Mouse (Mus musculus) retina, embryonic 14.5 days (tissue): ENCODE measurements at regions not wholly inside any gene's neighbourhood (a gene's known extent, or its start where the extent isn't known, plus 50 kb on each side); places are given as distances from the start of the nearest gene placed in this dataset.
A peak's percentile ranks its signal among the peaks of the same experiment; 100 is the strongest.

Source experiments
- DNase-seq: peaks from one replicate; pipeline ENCODE4 v3.0.0-alpha.2; 2015; ENCODE audit warnings: low spot score

DNA sequence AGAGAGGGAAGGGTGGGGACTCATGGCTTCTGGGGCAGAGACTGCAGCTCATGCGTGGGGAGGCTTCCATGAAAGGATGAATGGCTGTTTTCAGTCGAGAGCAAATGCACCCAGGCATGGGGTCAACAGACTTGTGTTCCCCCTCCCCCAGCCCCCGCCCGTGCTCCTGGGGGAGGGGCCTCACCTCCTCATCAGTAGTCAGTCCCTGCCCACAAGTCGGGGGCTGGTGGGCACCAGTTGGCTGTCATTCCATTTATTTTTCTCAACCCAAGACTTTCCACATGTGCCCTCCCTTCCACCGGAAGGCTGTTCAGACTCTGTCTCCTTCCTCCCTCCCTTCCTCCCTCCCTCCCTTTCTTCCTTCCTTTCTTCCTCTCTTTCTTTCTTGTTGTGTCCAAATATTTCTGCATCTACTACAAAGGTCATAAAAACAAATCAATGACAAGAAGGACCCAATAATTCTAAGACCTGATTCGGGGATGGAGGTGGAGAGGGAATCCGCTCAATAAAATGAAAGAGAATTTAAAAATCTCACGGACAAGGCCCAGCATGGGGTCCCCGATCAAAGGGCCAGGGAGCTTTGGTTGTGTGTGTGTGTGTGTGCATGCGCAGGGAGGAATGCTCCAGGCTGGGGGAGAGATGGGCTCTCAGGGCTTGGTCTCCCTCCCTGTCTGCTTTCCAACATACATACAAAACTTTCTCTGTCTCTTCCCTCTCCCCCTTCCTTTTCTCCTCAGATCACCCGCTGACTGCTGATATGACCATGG is 57.7 kb downstream of the Rpl14 start:
- no peak for DNase-seq

DNA sequence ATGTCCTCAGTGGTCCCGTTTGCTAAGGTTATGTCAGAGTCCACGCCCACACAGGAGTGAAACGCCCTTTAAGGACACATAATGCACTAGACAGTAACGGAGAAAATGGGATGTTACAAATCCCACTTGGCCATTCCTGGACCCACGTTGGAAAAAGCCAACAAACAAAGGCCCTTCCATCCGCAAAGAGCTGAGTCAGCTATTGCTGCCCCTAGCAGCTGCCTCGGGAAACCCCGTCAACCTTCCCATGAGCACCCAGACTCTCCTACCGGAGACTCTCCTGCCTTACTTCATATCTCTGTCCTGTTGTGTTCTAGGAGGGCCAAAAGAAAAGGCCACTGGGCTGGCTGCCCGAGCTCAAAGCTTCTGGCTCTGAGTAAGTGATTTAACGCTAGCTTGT is 58.4 kb downstream of the Rpl14 start:
- no peak for DNase-seq

DNA sequence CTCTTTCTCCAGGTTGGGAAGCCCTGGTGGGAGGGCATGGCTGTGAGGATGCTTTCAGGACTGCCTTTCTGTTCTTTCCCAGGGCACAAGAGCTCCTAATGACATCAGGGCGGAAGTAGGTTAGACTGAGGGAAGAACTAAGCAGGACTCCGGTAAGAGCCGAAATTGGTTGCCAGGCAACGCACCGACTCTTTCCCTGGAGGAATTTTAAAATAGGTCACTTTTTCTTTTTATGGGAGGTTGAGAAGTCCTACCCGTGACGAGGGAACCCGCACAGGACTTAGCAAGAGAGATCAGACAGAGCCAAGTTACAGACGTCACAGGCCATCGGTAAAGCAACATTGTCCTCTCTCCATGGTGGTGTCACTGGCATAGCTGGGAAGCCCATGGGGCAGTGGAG is 61.6 kb downstream of the Rpl14 start:
- peak; percentile 48 for DNase-seq

DNA sequence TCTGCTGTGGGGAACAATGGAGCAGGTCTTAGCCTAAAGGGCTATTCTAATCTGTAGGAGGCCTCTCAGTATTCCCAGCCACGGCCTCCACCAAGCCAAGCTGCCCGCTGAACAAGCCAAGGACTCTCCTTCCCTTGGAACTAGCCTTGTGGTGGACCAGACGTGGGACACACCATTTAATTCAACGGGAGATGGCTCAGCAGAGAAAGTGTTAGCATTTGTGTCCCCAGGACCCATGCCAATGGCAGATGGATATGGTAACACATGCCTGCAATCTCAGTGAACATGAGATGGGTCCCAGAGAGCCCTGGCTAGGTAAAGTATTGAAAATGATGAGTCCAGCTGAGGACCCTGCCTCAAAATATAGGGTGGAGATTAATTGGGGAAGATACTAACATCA is 71.4 kb downstream of the Rpl14 start:
- no peak for DNase-seq

DNA sequence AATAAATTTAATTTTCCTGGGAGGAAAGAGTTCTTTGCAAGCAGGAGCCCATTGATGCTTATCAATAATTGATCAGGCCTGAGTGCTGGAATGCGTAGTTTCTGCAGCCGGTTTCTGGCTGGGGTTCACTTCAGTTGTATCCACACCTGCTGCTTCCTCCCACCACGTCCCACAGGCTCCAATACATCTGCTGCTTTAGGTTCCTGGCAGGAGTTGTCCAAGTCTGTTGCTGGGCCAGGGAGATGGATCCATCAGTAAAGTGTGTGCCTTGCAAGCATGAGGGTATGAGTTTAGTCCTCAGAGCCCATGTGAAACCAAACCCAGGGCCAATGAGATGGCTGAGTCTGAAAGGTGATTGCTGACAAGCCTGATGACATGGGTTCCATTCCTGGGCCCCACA is 72.1 kb downstream of the Rpl14 start:
- DNase-seq: no peak

DNA sequence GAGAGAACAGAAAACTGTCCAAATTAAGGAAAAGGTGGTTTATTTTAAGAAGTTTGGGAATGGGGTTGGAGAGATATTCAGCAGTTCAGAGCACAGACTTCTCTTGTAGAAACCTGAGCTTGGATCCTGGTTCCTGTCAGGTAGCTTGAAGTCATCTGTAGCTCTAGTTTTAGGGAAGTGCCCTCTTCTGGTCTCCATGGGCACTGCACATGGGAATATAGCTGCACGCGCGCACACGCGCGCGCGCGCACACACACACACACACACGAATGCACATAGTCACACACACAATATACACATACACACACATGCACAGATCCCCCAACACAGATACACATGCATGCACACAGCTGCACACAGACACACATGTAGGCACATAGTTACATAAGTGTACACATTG is 74.5 kb downstream of the Rpl14 start:
- no peak for DNase-seq

DNA sequence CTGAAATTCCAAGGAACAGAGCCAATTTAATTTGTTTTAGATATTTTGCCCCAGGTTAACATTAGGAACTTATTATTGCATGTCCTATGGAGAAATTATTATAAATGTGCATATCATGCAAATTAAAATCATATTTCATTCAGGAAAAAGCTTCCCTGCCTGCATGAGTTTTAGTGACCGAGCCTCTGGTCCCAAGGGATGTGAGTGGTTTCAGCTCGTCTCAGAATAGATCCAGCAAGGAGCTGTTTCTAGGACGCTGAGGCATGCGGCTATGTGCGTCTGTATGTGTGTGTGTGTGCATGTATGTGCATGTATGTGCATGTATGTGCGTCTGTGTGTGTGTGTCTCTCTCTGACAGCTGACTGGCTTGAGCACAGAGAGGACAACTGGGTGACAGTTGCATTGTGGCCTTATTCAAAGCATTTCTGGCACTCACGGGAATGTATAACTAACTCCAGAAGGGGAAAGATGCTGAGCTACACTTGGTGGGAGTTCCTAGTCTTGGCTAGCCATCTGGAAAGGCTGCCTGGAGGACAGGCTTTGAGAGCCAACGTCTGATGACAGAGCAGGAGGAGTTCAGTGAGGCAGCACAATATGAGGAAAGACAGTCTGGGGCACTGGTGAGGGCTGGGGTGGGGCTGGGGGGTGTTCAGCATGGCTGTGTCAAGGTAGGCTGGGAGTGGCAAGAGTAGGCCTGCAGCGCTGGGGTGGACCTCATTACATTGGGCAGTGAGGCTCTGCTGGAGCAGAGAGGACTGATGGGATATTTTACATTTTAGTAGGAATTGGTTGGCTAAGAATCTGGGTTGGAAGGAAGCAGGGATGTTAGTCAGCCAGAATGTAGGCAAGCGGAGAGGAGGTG is 75.8 kb downstream of the Rpl14 start:
- peak; percentile 23 for DNase-seq

DNA sequence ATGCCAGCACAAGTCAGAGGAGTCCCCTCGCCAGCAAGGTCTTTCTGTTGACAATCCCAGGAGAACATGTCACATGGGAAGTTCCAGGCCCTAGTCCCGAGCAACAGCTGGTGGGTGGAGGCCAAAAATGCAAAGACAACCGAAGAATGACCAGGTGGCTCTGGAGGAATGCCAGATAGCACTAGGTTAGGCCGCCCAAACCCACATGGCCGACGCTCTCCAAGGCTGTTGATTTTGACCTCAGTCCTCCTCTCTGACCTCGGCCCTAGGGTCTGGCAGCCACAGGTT is 76.4 kb downstream of the Rpl14 start:
- DNase-seq: no peak

DNA sequence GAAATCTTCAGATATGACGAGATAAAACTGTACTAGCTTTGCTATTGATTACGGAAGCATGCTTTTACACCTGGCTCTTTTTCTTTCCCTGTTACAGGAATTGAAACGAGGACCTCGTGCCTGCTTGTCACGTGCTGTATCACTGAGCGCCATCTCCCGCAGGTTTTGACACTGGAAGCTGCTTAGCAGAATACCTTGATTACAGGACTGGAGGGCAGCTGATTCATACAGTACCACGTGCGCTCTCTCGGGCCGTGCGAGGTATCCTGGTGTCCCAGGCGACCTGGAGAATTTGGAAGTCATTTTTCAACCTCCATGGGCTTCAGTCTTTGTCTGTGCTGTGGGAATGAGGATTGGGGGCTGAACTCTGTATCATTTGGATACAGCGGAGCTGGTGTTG is 81.5 kb downstream of the Rpl14 start:
- no peak for DNase-seq

DNA sequence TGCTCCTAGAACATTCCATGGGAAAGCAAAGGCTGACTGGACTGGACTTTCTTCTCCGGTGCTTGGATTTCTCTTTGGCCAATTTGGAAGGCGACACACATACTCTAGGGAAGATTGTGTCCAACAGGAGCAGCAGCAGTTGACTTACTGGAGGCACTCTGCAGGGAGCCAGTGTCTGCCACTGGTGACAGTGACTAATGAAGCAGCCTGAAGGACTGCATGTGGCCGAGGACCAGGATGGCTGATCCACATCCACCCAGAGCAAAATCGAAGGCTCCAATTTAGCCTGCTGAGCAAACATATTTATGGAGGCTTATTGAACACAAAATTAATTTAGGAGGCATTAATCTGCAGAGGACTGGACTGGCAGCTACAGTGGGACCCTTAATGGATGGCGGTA is 81.9 kb downstream of the Rpl14 start:
- DNase-seq: no peak

DNA sequence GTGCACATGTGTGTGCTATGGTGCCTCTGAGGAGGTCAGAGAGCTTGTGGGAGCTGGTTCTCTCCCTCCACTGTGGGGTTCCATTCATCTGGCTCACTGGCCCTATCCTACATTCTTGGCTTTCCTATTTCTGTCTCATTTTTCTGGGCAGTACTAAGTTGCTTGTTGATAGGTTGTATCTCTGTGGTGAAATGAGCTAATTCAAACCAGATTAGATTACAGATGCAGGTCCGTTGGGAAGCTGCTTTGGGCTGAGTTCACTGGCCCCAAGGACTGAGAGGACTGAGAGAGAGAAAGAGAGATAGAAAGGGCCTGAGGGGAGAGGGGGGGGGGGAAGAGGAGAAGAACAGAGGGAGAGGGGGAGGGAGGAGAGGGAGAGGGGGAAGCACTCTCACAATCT is 83.5 kb downstream of the Rpl14 start:
- DNase-seq: no peak

DNA sequence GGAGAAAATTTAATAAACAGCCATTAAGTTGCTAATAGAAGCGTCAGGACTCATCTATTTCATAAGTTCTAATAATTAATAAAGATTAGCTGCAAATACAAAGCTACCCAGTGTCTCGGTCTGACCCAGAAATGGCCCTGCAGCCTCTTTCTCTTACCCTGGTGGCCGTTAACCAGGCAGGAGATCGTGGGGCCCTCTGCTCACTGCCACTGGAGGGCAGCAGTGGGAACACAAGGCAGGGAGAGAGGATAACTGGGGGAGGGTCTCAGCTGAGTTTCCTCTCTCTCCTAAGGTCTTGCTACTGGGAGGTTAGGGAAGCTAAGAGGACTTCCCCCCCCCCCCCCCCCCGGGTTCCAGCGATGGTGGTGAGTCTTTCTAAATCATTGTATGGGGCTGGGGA is 85.7 kb downstream of the Rpl14 start:
- peak; percentile 80 for DNase-seq

DNA sequence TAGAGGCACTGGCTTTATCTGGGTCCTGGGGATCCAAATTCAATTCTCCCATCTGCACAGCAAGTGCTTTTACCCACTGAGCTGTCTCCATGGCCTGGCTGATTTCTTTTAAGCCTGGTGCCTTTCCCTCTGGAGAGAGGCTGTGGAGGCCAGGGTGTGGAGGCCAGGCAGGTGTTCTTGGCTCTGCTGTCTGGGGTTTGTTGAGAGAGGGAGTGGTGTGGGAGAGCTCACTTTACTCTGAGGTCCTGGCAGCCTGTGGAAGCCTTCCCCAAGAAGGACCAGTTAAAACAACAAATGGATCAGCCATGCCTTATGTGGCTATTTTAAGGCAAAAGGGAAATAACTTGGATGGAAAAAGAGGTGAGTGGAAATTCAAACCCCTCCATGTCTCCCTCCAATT is 86.5 kb downstream of the Rpl14 start:
- no peak for DNase-seq

DNA sequence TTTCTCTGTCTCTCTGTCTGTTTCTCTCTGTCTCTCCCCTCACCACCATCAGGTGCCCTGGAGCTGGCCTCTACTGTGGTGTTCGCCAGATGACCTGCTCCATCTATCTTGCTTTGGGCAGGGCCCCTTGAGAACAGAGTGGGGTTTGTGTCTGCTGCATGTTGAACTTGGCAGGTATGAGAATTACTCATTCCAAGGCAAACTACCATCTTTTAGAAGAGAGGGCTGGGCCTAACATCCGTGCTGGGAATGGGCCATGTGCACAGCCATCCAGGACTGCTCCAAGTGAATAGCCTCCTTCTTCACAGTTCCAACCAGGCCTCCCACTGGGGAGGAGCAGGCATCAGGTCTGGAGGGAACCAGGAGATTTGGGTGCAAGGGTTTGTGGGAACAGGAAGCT is 87.3 kb downstream of the Rpl14 start:
- DNase-seq: no peak

DNA sequence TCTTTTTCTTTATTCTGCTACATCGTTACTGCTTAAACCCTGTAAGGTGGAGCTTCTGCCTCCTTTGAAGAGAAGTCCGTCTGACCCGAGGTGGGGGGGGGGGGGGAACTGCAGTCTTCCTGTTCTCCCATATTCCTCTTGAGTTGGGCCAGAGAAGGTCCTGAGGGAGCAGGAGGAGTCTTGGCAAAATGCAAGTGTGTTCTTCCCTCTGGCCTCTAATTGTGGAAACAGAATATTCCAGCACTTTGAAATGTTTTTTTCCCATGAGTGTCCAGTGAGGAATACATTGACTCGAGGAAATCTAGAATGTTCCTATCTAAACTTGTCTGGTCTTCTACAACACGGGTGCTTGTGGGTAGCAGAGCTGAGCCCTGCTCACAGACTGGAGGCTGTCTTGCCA is 90.0 kb downstream of the Rpl14 start:
- no peak for DNase-seq

DNA sequence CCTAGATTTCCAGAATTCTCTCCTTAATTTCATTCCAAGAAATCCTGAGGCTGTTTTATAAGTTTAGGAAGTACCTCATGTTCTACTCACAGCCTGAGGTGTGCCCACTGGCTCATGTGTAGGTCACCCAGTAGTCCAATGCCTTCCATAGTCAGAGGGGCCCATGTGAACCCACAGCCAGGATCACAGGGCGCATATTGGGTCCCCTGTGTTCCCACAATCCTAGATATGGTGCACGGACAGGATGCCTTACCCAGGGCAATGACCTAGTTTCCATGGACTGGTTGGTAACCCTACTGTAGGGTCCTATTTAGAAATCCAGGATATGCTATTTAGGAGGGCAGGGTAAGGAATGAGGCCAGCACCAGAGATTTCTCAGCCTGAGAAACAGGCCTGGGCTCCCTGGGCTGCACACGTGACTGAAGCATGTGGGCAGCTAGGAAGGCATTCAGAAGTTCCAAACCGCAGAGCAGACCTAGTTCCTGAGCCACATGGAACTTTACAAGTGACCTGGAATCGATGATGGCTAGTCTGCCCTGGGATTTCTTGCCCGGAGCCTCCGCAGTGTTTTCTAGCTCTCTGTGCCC is 90.5 kb downstream of the Rpl14 start:
- no peak for DNase-seq

DNA sequence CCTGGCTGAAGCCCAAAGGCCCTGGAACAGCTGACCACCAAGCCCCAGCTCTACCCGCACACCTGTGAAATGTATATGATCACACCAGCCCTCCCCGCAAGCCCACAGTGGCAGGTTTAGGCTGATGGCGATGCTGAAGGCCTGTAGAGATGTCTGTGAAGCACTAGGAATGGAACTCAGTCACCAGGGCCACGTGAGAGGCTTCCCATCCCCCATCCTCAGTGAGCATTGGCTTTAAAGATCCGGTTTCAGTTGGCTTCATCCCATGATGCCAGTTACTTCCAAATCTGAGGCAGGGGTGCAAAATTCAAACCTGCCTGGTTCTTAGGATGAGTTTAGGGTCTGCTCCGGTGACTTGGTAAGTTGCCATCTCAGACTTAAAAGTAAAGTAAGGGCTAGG is 91.9 kb downstream of the Rpl14 start:
- no peak for DNase-seq

DNA sequence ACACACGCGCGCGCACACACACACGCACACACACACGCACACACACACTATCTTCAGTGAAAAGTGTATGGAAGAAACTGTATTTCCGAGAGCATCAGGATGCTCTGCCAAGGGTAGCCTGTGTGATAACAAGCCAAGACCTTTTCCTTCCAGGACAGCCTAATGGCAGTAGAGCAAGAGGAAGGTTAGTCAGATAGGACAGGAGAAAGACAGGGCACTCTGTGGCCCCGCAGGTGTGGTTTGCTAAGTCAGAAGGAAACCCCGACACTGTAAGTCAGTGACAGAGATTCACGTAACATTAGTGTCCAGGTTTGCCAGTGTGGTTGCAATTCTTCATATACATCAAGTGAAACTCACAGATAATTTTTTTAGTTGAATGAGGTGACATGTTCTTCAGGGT is 92.8 kb downstream of the Rpl14 start:
- DNase-seq: no peak

DNA sequence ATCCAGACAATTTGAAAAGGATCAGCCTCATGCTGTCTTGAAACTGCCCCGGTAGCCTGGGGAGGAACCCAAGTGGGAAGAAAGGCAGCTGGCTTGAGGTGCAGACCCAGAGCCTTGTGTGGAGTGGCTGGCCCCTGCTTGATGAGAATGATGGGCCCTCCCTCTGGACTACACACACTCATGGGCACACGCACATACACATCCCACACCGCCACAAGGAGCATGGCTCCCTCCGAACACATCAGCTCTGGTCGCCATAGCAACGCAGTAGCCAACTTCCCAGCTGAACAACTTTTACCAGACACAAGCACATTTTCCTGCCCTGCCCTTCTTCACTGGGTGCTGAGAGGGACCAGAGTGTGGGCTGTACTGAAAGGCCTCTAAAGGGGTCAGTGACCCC is 101.2 kb downstream of the Rpl14 start:
- peak; percentile 58 for DNase-seq

DNA sequence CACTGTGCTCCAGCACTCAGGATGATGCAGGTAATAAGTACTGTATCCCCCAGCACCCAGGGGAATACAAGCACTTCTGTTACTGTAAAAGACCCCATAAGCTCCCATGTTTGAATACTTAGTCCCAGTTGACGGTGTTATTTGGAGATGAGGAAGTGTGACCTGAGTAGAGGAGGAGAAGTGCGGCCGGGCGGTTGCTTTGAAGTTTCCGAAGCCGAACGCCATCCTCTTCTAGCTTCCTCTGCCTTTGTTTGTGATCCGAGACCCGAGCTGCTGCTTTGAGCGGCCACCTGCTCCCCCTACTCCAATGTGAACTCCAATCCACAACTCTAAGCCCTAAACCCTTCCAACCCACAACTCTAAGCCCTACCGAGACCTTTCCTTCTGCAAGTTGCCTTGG is 103.6 kb downstream of the Rpl14 start:
- no peak for DNase-seq

DNA sequence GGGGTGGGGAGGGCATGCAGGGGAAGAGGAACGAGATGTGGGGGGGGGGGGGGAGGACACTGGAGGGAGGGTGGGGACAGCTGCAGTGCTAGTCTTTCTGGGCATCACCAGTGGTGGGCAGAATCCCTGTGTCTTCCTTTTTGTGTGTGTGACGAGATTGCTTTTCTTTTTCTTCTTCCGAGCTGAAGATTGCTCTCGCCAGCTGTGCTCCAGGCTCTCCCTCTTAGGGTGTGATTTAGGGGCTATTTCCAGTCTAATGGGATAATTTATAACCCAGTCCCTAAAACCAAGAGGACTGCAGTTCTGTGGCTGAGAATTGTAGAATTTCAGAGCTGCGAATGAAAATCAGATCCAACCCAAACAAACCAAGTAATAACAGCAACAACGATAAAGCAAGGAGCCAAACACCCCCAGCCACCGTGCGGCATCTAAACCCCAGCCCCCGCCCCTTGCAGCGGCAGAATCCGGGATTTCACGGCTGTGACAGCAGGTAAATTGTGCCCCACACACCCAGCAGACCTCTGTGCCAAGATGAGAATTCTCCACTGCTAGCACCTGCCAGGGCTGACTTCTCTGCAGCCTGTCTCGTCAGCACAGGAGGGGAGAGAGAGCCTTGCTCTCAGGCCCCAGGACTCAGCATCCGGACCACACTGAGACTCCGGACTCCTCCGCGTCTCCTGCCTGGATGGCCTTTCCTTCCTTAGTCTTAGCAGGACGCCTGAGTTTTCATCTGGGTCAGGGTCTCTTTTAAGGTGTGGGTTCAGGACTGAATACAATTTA is 104.3 kb downstream of the Rpl14 start:
- DNase-seq: no peak

DNA sequence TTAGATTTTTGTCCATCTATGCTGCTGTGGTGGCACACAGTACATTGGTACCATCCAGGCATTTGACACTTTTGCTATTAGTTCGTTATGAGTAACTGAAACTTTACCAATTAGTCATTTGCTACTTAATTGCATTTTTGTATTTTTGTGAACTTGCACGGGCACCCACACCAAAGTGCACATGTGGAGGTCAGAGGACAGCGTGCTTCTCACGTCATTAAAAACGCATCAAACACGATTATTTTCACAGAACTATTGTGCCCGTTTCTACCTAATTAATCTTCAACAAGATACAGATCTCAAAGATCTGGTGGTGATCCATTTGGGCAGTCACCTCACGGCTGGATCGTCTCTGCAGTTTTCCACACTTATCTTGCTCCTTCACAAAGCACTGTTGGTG is 105.1 kb downstream of the Rpl14 start:
- DNase-seq: no peak

DNA sequence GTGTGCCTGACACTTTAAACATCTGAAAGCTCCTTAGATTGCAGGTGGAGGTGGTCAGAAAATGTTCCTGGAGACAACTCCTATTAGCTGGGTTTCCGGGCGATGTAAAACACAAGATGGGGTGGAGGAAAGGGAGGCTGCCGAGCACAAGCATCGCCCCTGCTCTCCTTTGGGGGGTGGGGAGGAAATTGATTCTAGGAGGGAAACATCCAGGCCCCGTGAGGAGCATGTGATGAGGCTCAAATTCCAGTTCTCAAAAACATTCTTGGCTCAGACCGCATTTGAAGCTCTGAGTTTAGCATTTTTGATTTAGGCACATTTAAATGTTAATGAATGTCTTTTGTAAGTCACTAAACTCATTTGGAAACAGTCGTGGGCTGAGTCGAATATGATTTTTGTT is 105.5 kb downstream of the Rpl14 start:
- DNase-seq: no peak
